Mouse (Mus musculus): ENCODE results near the gene Atg9a.

DNA sequence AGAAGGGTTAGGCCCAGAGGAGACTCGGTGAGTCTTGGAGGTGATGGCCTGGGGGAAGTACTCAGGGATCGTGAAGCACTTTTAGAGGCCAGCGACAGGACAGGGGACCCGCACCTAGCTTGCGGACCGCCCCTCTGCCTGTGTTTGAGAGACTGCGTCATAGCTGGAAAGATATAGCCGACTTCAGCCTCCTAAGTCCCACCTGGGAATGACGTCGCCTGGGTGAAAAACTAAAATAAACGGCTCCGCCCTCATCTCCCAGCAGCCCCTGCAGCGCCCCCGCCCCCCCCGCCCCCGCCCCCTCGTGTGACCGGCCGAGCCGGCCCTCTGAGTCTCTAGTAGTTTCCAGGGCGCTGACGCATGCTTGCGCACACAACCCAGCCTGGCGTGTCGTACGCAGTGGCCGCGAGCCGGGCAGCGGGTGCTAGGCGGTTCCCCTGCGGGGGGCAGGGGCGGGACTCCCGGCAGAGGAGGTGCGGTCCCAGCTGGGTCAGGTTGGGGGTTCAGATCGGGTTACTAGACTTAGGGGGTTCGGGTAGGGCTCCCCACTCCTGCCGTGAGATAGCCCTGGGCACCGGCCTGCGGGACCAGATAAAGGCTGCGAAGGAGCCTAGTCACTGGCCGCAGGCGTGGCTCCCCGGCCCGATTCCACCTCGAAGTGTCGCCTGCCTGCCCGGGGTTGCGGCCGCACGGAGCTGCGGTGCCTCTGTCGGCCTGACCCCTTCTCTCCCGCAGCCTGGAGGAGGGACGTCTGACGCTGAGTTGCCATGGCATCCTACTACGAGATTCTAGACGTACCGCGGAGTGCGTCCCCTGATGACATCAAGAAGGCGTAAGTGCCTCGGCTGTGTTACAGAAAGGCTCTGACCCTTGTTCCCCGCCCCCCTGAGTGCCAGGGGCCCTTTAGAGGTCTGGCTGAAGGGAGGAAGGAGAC is 44.4 kb upstream of the Atg9a start, which contains the start of gene Dnajb2:
- TF ChIP-seq POLR2A (IDR thresholded peaks at IDR 0.05; ENCODE audit: low read depth, low read length) (peak; percentile 39), CTCF (IDR thresholded peaks at IDR 0.05; ENCODE audit: extremely low read depth, insufficient read depth, insufficient read length, insufficient replicate concordance) (no peak)

All from spleen, adult 2 months (tissue).